Mouse (Mus musculus) cerebellum, adult 2 months (tissue): ENCODE results near the gene Pfn1. TPM values are rescaled to one million over a fixed set of nuclear protein-coding genes. Genes with fewer than 3 reads are reported as not detected.

Experiments used
- DNase-seq, 2 experiments: peaks; one replicate each; pipeline ENCODE4 v3.0.0; 2021
- H3K27ac ChIP-seq: fragments of 200-500 bp; 2 replicates; pipeline ENCODE4 v1.5.1; 2012; ENCODE audit warnings: low read length, control low read depth, inconsistent platforms; ENCODE audit not compliant: insufficient read depth
- H3K27me3 ChIP-seq: fragments of 200-500 bp; 2 replicates; pipeline ENCODE4 v1.6.1; 2012; ENCODE audit warnings: inconsistent platforms, mild to moderate bottlenecking, low read length, moderate library complexity; ENCODE audit not compliant: control insufficient read depth, insufficient read depth
- H3K4me1 ChIP-seq: fragments of 200-500 bp; 2 replicates; pipeline ENCODE4 v1.6.1; 2011; ENCODE audit warnings: low read length; ENCODE audit not compliant: control insufficient read depth, insufficient read depth
- H3K4me3 ChIP-seq: fragments of 200-500 bp; replicated peaks from 2 replicates; pipeline ENCODE3; 2011; ENCODE audit warnings: mild to moderate bottlenecking, low read depth, low read length, control low read depth; ENCODE audit not compliant: insufficient read depth
- CTCF ChIP-seq: fragments of 200-500 bp; IDR thresholded peaks from 2 replicates; pipeline ENCODE4 v1.5.1; 2011; ENCODE audit warnings: low read depth, mild to moderate bottlenecking, control low read depth, low read length, moderate library complexity, borderline replicate concordance; ENCODE audit not compliant: insufficient read depth
- POLR2A ChIP-seq: fragments of 200-500 bp; IDR thresholded peaks from 2 replicates; pipeline ENCODE4 v1.6.1; 2011; ENCODE audit warnings: low read length, control low read depth, borderline replicate concordance; ENCODE audit not compliant: insufficient read depth
- WGBS: fragments of 180-500 bp; shearing (Covaris S2); methylation state at CpG from one replicate; pipeline ENCODE4 v1.1.7; 2018; 5-methylcytosine and 5-hydroxymethylcytosine counted together
- polyA plus RNA-seq: library from polyadenylated mRNA; depleted of rRNA; stranded (reverse); fragments of >200 nt; gene quantifications from 2 replicates; pipeline ENCODE4 v1.2.3, GENCODE M21; 2012

Gene Pfn1
- polyA plus RNA-seq, 1 experiment, result 305 TPM

GRCm38 (mm10) chr11:70699051-70699450 is 44.6 kb upstream of the Pfn1 start:
- H3K4me1 ChIP-seq, result peaks cover 10% of the 10 kb centered on the region
- no peaks in the 10 kb centered on the region for H3K27me3 ChIP-seq
- WGBS, result 67% methylated on average over 2 of the region's 2 CpGs
- H3K27ac ChIP-seq, result no peak overlapping the region
- no peak for DNase-seq
- TF ChIP-seq POLR2A, result no peak
- no peak for TF ChIP-seq CTCF
- no peak overlapping the region for H3K4me3 ChIP-seq

- H3K27ac ChIP-seq, result no peak overlapping the region
- H3K27me3 ChIP-seq, result no peaks in the 10 kb centered on the region
- no peak for DNase-seq
- peaks cover 6% of the 10 kb centered on the region for H3K4me1 ChIP-seq
- TF ChIP-seq CTCF, result no peak
- no peak for TF ChIP-seq POLR2A
- WGBS, result 79% methylated on average over 3 of the region's 3 CpGs
- H3K4me3 ChIP-seq, result no peak overlapping the region
These were observed 42.9 kb upstream of the Pfn1 start for GRCm38 (mm10) chr11:70697376-70697775.

GRCm38 (mm10) chr11:70693504-70693903 is 39.1 kb upstream of the Pfn1 start:
- WGBS, result 62% methylated on average over 3 of the region's 3 CpGs
- no peak for TF ChIP-seq CTCF
- TF ChIP-seq POLR2A, result no peak
- DNase-seq, result no peak
- Histone ChIP-seq H3K4me3 (no peak overlapping the region), H3K27me3 (no peaks in the 10 kb centered on the region), H3K27ac (no peak overlapping the region), H3K4me1 (peaks cover 6% of the 10 kb centered on the region; the same call in 1 of the 2 replicates)

- TF ChIP-seq CTCF (no peak), POLR2A (no peak)
- H3K4me1 ChIP-seq, result peaks cover 10% of the 10 kb centered on the region; the same call in 1 of the 2 replicates
- 58% methylated on average over 4 of the region's 4 CpGs for WGBS
- no peak for DNase-seq
- no peaks in the 10 kb centered on the region for H3K27me3 ChIP-seq
- 0 out of 2 replicates have a peak overlapping the region, but pooled peaks have one; percentile 67 for H3K27ac ChIP-seq
- H3K4me3 ChIP-seq, result no peak overlapping the region
These were observed 35.1 kb upstream of the Pfn1 start for GRCm38 (mm10) chr11:70689578-70689977.

GRCm38 (mm10) chr11:70688372-70688771 is 33.9 kb upstream of the Pfn1 start:
- WGBS, result 0% methylated on average over 8 of the region's 8 CpGs
- Histone ChIP-seq H3K27ac (peak overlapping the region; percentile 67), H3K4me3 (peak overlapping the region; percentile 76), H3K4me1 (peaks cover 12% of the 10 kb centered on the region; the same call in 1 of the 2 replicates), H3K27me3 (no peaks in the 10 kb centered on the region)
- TF ChIP-seq POLR2A (no peak), CTCF (no peak)
- DNase-seq, result no peak

GRCm38 (mm10) chr11:70687601-70688199 is 33.3 kb upstream of the Pfn1 start, which contains the start of gene Camta2:
Camta2 (minus strand) TSS chr11:70688105.
- H3K27me3 ChIP-seq, result no peaks in the 10 kb centered on the region
- TF ChIP-seq POLR2A (peak; percentile 74), CTCF (peak; percentile 29; the same call in 1 of the 2 replicates)
- peak within 1 kb of the TSS; percentile 67 for H3K27ac ChIP-seq
- WGBS, result under 1% methylated on average over 55 of the region's 55 CpGs
- H3K4me3 ChIP-seq, result peak within 1 kb of the TSS; percentile 76
- peak; percentile 87 to 94 for DNase-seq
- H3K4me1 ChIP-seq, result peaks cover 12% of the 10 kb centered on the region; the same call in 1 of the 2 replicates

- peaks cover 12% of the 10 kb centered on the region; the same call in 1 of the 2 replicates for H3K4me1 ChIP-seq
- peak overlapping the region; percentile 76 for H3K4me3 ChIP-seq
- no peaks in the 10 kb centered on the region for H3K27me3 ChIP-seq
- peak; percentile 76 to 79 for DNase-seq
- TF ChIP-seq CTCF, result no peak
- 0 out of 2 replicates have a peak, but pooled peaks have one; percentile 12 for TF ChIP-seq POLR2A
- H3K27ac ChIP-seq, result peak overlapping the region; percentile 67
- under 1% methylated on average over 16 of the region's 16 CpGs for WGBS
These were observed 32.6 kb upstream of the Pfn1 start for GRCm38 (mm10) chr11:70686901-70687566.
